Mouse (Mus musculus) stomach, postnatal 0 days (tissue): ENCODE results near the gene 1700056E22Rik.

Source experiments
- CTCF ChIP-seq: IDR thresholded peaks from 2 replicates; pipeline ENCODE4 v1.5.1; 2016; ENCODE audit warnings: antibody characterized with exemption, low read depth, mild to moderate bottlenecking, moderate library complexity
- EP300 ChIP-seq: optimal IDR thresholded peaks from 2 replicates; pipeline ENCODE3; 2016; ENCODE audit warnings: antibody characterized with exemption

- TF ChIP-seq CTCF (no peak), EP300 (no peak)
These were observed 9.0 kb downstream of the 1700056E22Rik start for GRCm38 (mm10) chr1:184025079-184025478.
